Mouse (Mus musculus): Measurements from ENCODE around the gene Olfr667.
"Not testable (repeated sequence)": the region's sequence is repeated elsewhere in the genome, so short reads cannot be mapped to it uniquely, and the experiment has no call there.

Gene Olfr667

GRCm38 (mm10) chr7:104921382-104921781 lies at the start of gene Olfr667:
Gene Olfr667, minus strand, starts transcription at chr7:104921482.
- DNase-seq (ENCODE audit: low read depth, low spot score): no peak

GRCm38 (mm10) chr7:104962520-104962919 lies 41.2 kb upstream of the Olfr667 start, which contains the start of gene Olfr670:
Gene Olfr670, minus strand, starts transcription at chr7:104962620.
- no peak for DNase-seq (ENCODE audit: low read depth, low spot score)

GRCm38 (mm10) chr7:104950234-104950633 lies 29.0 kb upstream of the Olfr667 start:
- DNase-seq (ENCODE audit: low read depth, low spot score): not testable (repeated sequence)

GRCm38 (mm10) chr7:104933940-104934339 lies 12.7 kb upstream of the Olfr667 start, which contains the start of gene Olfr669:
Gene Olfr669, plus strand, starts transcription at chr7:104934240.
- DNase-seq (ENCODE audit: low read depth, low spot score): no peak

- DNase-seq (ENCODE audit: low read depth, low spot score): no peak
Measured at GRCm38 (mm10) chr7:104927957-104928356, 6.7 kb upstream of the Olfr667 start, which contains the start of gene Olfr668. Gene Olfr668, minus strand, starts transcription at chr7:104928057.

GRCm38 (mm10) chr7:104895852-104896251 lies 25.4 kb downstream of the Olfr667 start, which contains the start of gene Olfr666:
Gene Olfr666, minus strand, starts transcription at chr7:104895952.
- no peak for DNase-seq (ENCODE audit: low read depth, low spot score)

- no peak for DNase-seq (ENCODE audit: low read depth, low spot score)
Measured at GRCm38 (mm10) chr7:104877731-104878130, 43.6 kb downstream of the Olfr667 start, which contains the start of gene Olfr665. Gene Olfr665, plus strand, starts transcription at chr7:104878031.
